Mouse (Mus musculus): ENCODE measurements around the gene Lrrc37a. TPM values are rescaled to one million over a fixed set of nuclear protein-coding genes. Genes with fewer than 3 reads are reported as not detected.

Gene Lrrc37a
- total RNA-seq, 2 experiments from 2014 or later, result not detected

DNA sequence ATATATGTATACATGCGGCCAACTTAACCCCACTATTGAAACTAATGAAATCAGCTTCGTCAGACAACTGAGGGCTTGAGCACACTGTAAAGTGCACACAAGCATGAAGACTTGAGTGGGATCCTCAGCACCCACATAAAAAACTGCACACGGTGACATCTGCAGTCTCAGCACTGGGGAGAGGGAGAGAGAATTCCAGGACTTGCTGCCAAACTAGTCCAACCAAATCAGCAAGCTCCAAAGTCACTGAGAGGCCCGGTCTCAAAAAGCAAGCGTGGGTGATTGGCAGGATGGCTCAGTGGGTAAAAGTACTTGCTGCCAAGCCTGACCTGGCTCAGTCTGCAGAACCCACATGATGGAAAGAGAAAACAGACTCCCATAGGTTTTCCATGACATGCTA, 101.7 kb downstream of the Lrrc37a start:
- intact Hi-C loops (cut with DNase I), result loop anchor here (2.0 to 5.0 kb wide), 2 partner anchors 70 to 230 kb away; partner anchors contain the start of gene Fmnl1
- DNase-seq, result no peak

- intact Hi-C loops (cut with DNase I), result loop anchor here (2.0 to 5.0 kb wide), 2 partner anchors 69 to 230 kb away; partner anchors contain the start of gene Fmnl1
- peak; percentile 58 to 63 for DNase-seq
Observed at GRCm38 (mm10) chr11:103402198-103402597, 102.2 kb downstream of the Lrrc37a start.

Other genes starting within 250 kb of the Lrrc37a start
- gene Map3k14, start 237.1 kb downstream of the Lrrc37a start, total RNA-seq (2021), result 1 to 10 TPM; 3.8 to 4.3 TPM
- 10 to 100 TPM; 28.6 to 34.3 TPM for gene Arhgap27, start 140.9 kb downstream of the Lrrc37a start, total RNA-seq (2021)
- gene Plekhm1, start 91.9 kb downstream of the Lrrc37a start, total RNA-seq (2021), result 10 to 100 TPM; 10.1 to 11.5 TPM
- gene Gm884, start 116.5 kb upstream of the Lrrc37a start, total RNA-seq (2021), result not detected
- gene Lyzl6, start 134.3 kb upstream of the Lrrc37a start, total RNA-seq (2021), result not detected
- not detected for gene Rprml, start 145.0 kb upstream of the Lrrc37a start, total RNA-seq (2021)
- 10 to 100 TPM; 55.5 to 57.3 TPM for gene Gosr2, start 193.3 kb upstream of the Lrrc37a start, total RNA-seq (2021)
- 1 to 10 TPM in 1 of 2 experiments, under 1 TPM in 1; 0.82 to 1.1 TPM for gene Wnt9b, start 245.2 kb upstream of the Lrrc37a start, total RNA-seq (2021)

All from heart, postnatal 10 days (tissue).